Mouse (Mus musculus): ENCODE results near the gene Slc25a30.
"Not testable (repeated sequence)": the region's sequence is repeated elsewhere in the genome, so short reads cannot be mapped to it uniquely, and the experiment has no call there.

The Slc25a30 gene

GRCm38 (mm10) chr14:75791372-75791771 lies 4.5 kb upstream of the Slc25a30 start:
- DNase-seq (ENCODE audit: low spot score) = no peak

GRCm38 (mm10) chr14:75790411-75790996 lies 3.7 kb upstream of the Slc25a30 start:
- no peak for DNase-seq (ENCODE audit: low spot score)

- no peak for DNase-seq (ENCODE audit: low spot score)
Measured at GRCm38 (mm10) chr14:75789291-75789690, 2.5 kb upstream of the Slc25a30 start.

- no peak for DNase-seq (ENCODE audit: low spot score)
Measured at GRCm38 (mm10) chr14:75787794-75788175, 948 bp upstream of the Slc25a30 start.

GRCm38 (mm10) chr14:75786424-75786867 lies 391 bp downstream of the Slc25a30 start:
- no peak for DNase-seq (ENCODE audit: low spot score)

- no peak for DNase-seq (ENCODE audit: low spot score)
Measured at GRCm38 (mm10) chr14:75779913-75780312, 6.9 kb downstream of the Slc25a30 start.

- no peak for DNase-seq (ENCODE audit: low spot score)
Measured at GRCm38 (mm10) chr14:75776637-75777036, 10.2 kb downstream of the Slc25a30 start.

- DNase-seq (ENCODE audit: low spot score) = no peak
Measured at GRCm38 (mm10) chr14:75773431-75773830, 13.4 kb downstream of the Slc25a30 start.

- not testable (repeated sequence) for DNase-seq (ENCODE audit: low spot score)
Measured at GRCm38 (mm10) chr14:75772407-75772806, 14.4 kb downstream of the Slc25a30 start.

- DNase-seq (ENCODE audit: low spot score) = no peak
Measured at GRCm38 (mm10) chr14:75771101-75771501, 15.7 kb downstream of the Slc25a30 start.

GRCm38 (mm10) chr14:75769334-75769733 lies 17.5 kb downstream of the Slc25a30 start:
- no peak for DNase-seq (ENCODE audit: low spot score)

GRCm38 (mm10) chr14:75768275-75768608 lies 18.6 kb downstream of the Slc25a30 start:
- no peak for DNase-seq (ENCODE audit: low spot score)

GRCm38 (mm10) chr14:75767492-75768274 lies 19.2 kb downstream of the Slc25a30 start:
- DNase-seq (ENCODE audit: low spot score) = peak; percentile 80

- no peak for DNase-seq (ENCODE audit: low spot score)
Measured at GRCm38 (mm10) chr14:75761028-75761805, 25.6 kb downstream of the Slc25a30 start.

- DNase-seq (ENCODE audit: low spot score) = no peak
Measured at GRCm38 (mm10) chr14:75758401-75758800, 28.4 kb downstream of the Slc25a30 start.

GRCm38 (mm10) chr14:75757821-75758220 lies 29.0 kb downstream of the Slc25a30 start:
- DNase-seq (ENCODE audit: low spot score) = no peak

- DNase-seq (ENCODE audit: low spot score) = no peak
Measured at GRCm38 (mm10) chr14:75756971-75757370, 29.9 kb downstream of the Slc25a30 start.

GRCm38 (mm10) chr14:75753991-75754817 lies 32.6 kb downstream of the Slc25a30 start, which contains the start of gene Cog3:
Cog3 (minus strand) TSS chr14:75754517.
- DNase-seq (ENCODE audit: low spot score) = peak; percentile 97

GRCm38 (mm10) chr14:75753206-75753605 lies 33.6 kb downstream of the Slc25a30 start:
- DNase-seq (ENCODE audit: low spot score) = no peak

GRCm38 (mm10) chr14:75751040-75751439 lies 35.8 kb downstream of the Slc25a30 start:
- DNase-seq (ENCODE audit: low spot score) = no peak

- DNase-seq (ENCODE audit: low spot score) = no peak
Measured at GRCm38 (mm10) chr14:75749123-75749522, 37.7 kb downstream of the Slc25a30 start.

GRCm38 (mm10) chr14:75747960-75748359 lies 38.9 kb downstream of the Slc25a30 start:
- DNase-seq (ENCODE audit: low spot score) = no peak
